Mouse (Mus musculus): ENCODE measurements around the gene Exoc2. TPM values are rescaled to one million over a fixed set of nuclear protein-coding genes. Genes with fewer than 3 reads are reported as not detected.

Gene Exoc2
- polyA plus RNA-seq, 1 experiment from 2014 or later = 36.0 TPM

GRCm38 (mm10) chr13:30841843-30842242, 132.1 kb downstream of the Exoc2 start:
- ATAC-seq (ENCODE audit: insufficient number of reproducible peaks, insufficient read depth, low FRiP score, low read depth) = no peak
- H3K4me2 ChIP-seq (replicated peaks; ENCODE audit: low read depth, low read length) = no peak overlapping the region
- 72% methylated on average over 2 of the region's 2 CpGs for WGBS
- no peak overlapping the region for H3K9ac ChIP-seq (replicated peaks; ENCODE audit: low read depth, low read length)
- no peak overlapping the region for H3K4me3 ChIP-seq (ENCODE audit: low read depth, low read length)
- H3K27ac ChIP-seq (ENCODE audit: low read length) = no peak overlapping the region
- no peaks in the 10 kb centered on the region for H3K27me3 ChIP-seq (ENCODE audit: control insufficient read depth, insufficient read depth, low read length)
- H3K9me3 ChIP-seq (ENCODE audit: control insufficient read depth, low read depth, low read length) = no peaks in the 10 kb centered on the region
- no peaks in the 10 kb centered on the region; the same call in 1 of the 2 replicates for H3K36me3 ChIP-seq (ENCODE audit: control insufficient read depth, insufficient read depth, low read length)
- no peaks in the 10 kb centered on the region for H3K4me1 ChIP-seq (ENCODE audit: control insufficient read depth, insufficient read depth, low read length)

GRCm38 (mm10) chr13:30841306-30841705, 132.6 kb downstream of the Exoc2 start:
- no peaks in the 10 kb centered on the region for H3K9me3 ChIP-seq (ENCODE audit: control insufficient read depth, low read depth, low read length)
- no peak for ATAC-seq (ENCODE audit: insufficient number of reproducible peaks, insufficient read depth, low FRiP score, low read depth)
- H3K27ac ChIP-seq (ENCODE audit: low read length) = no peak overlapping the region
- H3K4me1 ChIP-seq (ENCODE audit: control insufficient read depth, insufficient read depth, low read length) = no peaks in the 10 kb centered on the region
- no peak overlapping the region for H3K9ac ChIP-seq (replicated peaks; ENCODE audit: low read depth, low read length)
- H3K4me2 ChIP-seq (replicated peaks; ENCODE audit: low read depth, low read length) = no peak overlapping the region
- no peaks in the 10 kb centered on the region for H3K27me3 ChIP-seq (ENCODE audit: control insufficient read depth, insufficient read depth, low read length)
- H3K4me3 ChIP-seq (ENCODE audit: low read depth, low read length) = no peak overlapping the region
- no peaks in the 10 kb centered on the region; the same call in 1 of the 2 replicates for H3K36me3 ChIP-seq (ENCODE audit: control insufficient read depth, insufficient read depth, low read length)
- 52% methylated on average over 4 of the region's 4 CpGs for WGBS

GRCm38 (mm10) chr13:30840700-30841099, 133.2 kb downstream of the Exoc2 start:
- WGBS = 91% methylated on average over 3 of the region's 3 CpGs
- no peaks in the 10 kb centered on the region for H3K9me3 ChIP-seq (ENCODE audit: control insufficient read depth, low read depth, low read length)
- H3K4me1 ChIP-seq (ENCODE audit: control insufficient read depth, insufficient read depth, low read length) = no peaks in the 10 kb centered on the region
- no peak for ATAC-seq (ENCODE audit: insufficient number of reproducible peaks, insufficient read depth, low FRiP score, low read depth)
- no peak overlapping the region for H3K9ac ChIP-seq (replicated peaks; ENCODE audit: low read depth, low read length)
- no peak overlapping the region for H3K4me3 ChIP-seq (ENCODE audit: low read depth, low read length)
- no peak overlapping the region for H3K4me2 ChIP-seq (replicated peaks; ENCODE audit: low read depth, low read length)
- no peak overlapping the region for H3K27ac ChIP-seq (ENCODE audit: low read length)
- H3K27me3 ChIP-seq (ENCODE audit: control insufficient read depth, insufficient read depth, low read length) = no peaks in the 10 kb centered on the region
- H3K36me3 ChIP-seq (ENCODE audit: control insufficient read depth, insufficient read depth, low read length) = no peaks in the 10 kb centered on the region; the same call in 1 of the 2 replicates

GRCm38 (mm10) chr13:30836342-30836741, 137.6 kb downstream of the Exoc2 start:
- H3K9ac ChIP-seq (replicated peaks; ENCODE audit: low read depth, low read length) = no peak overlapping the region
- H3K27ac ChIP-seq (ENCODE audit: low read length) = no peak overlapping the region
- no peaks in the 10 kb centered on the region for H3K36me3 ChIP-seq (ENCODE audit: control insufficient read depth, insufficient read depth, low read length)
- H3K4me1 ChIP-seq (ENCODE audit: control insufficient read depth, insufficient read depth, low read length) = no peaks in the 10 kb centered on the region
- no peak overlapping the region for H3K4me2 ChIP-seq (replicated peaks; ENCODE audit: low read depth, low read length)
- ATAC-seq (ENCODE audit: insufficient number of reproducible peaks, insufficient read depth, low FRiP score, low read depth) = no peak
- no peaks in the 10 kb centered on the region for H3K27me3 ChIP-seq (ENCODE audit: control insufficient read depth, insufficient read depth, low read length)
- H3K9me3 ChIP-seq (ENCODE audit: control insufficient read depth, low read depth, low read length) = no peaks in the 10 kb centered on the region
- WGBS = 75% methylated on average over 1 of the region's 1 CpGs
- H3K4me3 ChIP-seq (ENCODE audit: low read depth, low read length) = no peak overlapping the region

GRCm38 (mm10) chr13:30834859-30835258, 139.0 kb downstream of the Exoc2 start:
- Histone ChIP-seq H3K4me1 (ENCODE audit: control insufficient read depth, insufficient read depth, low read length) (no peaks in the 10 kb centered on the region), H3K36me3 (ENCODE audit: control insufficient read depth, insufficient read depth, low read length) (no peaks in the 10 kb centered on the region), H3K9ac (replicated peaks; ENCODE audit: low read depth, low read length) (no peak overlapping the region), H3K27me3 (ENCODE audit: control insufficient read depth, insufficient read depth, low read length) (no peaks in the 10 kb centered on the region), H3K27ac (ENCODE audit: low read length) (no peak overlapping the region), H3K4me3 (ENCODE audit: low read depth, low read length) (no peak overlapping the region), H3K4me2 (replicated peaks; ENCODE audit: low read depth, low read length) (no peak overlapping the region), H3K9me3 (ENCODE audit: control insufficient read depth, low read depth, low read length) (no peaks in the 10 kb centered on the region)
- no peak for ATAC-seq (ENCODE audit: insufficient number of reproducible peaks, insufficient read depth, low FRiP score, low read depth)
- 87% methylated on average over 9 of the region's 9 CpGs for WGBS

DNA sequence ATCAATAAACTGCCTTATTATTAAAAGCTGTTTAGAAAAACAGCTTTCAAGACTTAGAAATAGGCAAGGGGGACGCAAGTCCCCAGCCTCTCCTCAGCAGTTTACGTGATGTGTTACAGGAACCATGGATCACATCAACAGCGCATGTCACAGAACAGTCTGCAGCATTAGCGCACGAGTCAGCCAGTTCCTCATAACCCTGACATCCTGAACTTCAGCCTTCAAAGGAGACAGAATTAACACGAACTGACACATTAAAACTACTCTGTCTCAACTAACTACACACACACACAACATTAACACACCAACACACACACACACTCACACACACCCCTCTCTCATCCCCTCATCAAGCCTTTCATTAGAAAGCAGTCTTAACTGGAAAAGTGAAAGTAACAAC, 139.5 kb downstream of the Exoc2 start:
- no peak overlapping the region for H3K4me3 ChIP-seq (ENCODE audit: low read depth, low read length)
- WGBS = 73% methylated on average over 6 of the region's 6 CpGs
- no peaks in the 10 kb centered on the region for H3K4me1 ChIP-seq (ENCODE audit: control insufficient read depth, insufficient read depth, low read length)
- H3K27me3 ChIP-seq (ENCODE audit: control insufficient read depth, insufficient read depth, low read length) = no peaks in the 10 kb centered on the region
- ATAC-seq (ENCODE audit: insufficient number of reproducible peaks, insufficient read depth, low FRiP score, low read depth) = no peak
- no peaks in the 10 kb centered on the region for H3K36me3 ChIP-seq (ENCODE audit: control insufficient read depth, insufficient read depth, low read length)
- H3K9ac ChIP-seq (replicated peaks; ENCODE audit: low read depth, low read length) = no peak overlapping the region
- H3K27ac ChIP-seq (ENCODE audit: low read length) = no peak overlapping the region
- H3K4me2 ChIP-seq (replicated peaks; ENCODE audit: low read depth, low read length) = no peak overlapping the region
- no peaks in the 10 kb centered on the region for H3K9me3 ChIP-seq (ENCODE audit: control insufficient read depth, low read depth, low read length)

DNA sequence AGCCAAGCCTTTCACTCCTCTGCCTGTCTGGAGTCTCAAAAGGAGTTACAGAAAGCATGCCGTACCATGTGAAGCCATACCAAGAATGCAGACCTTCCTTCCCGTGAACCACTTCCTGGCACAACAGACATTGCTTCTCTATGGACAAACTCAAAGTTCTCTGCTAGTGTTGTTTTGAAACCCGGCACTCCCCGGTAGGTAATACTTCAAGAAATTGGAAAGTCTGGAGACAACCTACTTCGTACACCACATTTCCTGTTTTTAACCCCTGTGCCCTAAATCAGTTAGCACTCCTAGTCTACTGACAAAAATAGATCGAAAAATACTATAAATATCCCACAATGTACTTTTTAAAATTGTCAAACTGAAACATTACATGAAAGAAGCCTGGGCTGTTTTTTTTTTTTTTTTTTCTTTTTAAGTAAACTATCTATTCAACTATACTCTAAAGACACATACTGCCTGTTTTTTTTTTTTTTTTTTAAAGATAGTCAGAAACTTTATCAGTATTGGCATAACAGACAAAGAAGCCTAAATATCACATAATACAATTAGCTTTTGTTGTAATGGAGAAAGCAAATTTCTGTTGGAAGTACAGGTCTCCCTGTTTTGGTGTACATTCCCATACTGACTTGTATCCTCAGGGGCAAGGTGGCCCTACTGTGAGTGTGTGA, 140.3 kb downstream of the Exoc2 start:
- WGBS = 67% methylated on average over 6 of the region's 6 CpGs
- H3K4me3 ChIP-seq (ENCODE audit: low read depth, low read length) = no peak overlapping the region
- ATAC-seq (ENCODE audit: insufficient number of reproducible peaks, insufficient read depth, low FRiP score, low read depth) = no peak

GRCm38 (mm10) chr13:30831369-30831768, 142.5 kb downstream of the Exoc2 start:
- Histone ChIP-seq H3K9ac (replicated peaks; ENCODE audit: low read depth, low read length) (no peak overlapping the region), H3K4me2 (replicated peaks; ENCODE audit: low read depth, low read length) (no peak overlapping the region), H3K9me3 (ENCODE audit: control insufficient read depth, low read depth, low read length) (no peaks in the 10 kb centered on the region), H3K27ac (ENCODE audit: low read length) (no peak overlapping the region), H3K36me3 (ENCODE audit: control insufficient read depth, insufficient read depth, low read length) (no peaks in the 10 kb centered on the region), H3K4me3 (ENCODE audit: low read depth, low read length) (no peak overlapping the region), H3K4me1 (ENCODE audit: control insufficient read depth, insufficient read depth, low read length) (no peaks in the 10 kb centered on the region), H3K27me3 (ENCODE audit: control insufficient read depth, insufficient read depth, low read length) (no peaks in the 10 kb centered on the region)
- 80% methylated on average over 6 of the region's 6 CpGs for WGBS
- ATAC-seq (ENCODE audit: insufficient number of reproducible peaks, insufficient read depth, low FRiP score, low read depth) = no peak

More for the DNA sequence above, 140.3 kb downstream of the Exoc2 start:
- Histone ChIP-seq H3K9me3 (ENCODE audit: control insufficient read depth, low read depth, low read length) (no peaks in the 10 kb centered on the region), H3K9ac (replicated peaks; ENCODE audit: low read depth, low read length) (no peak overlapping the region), H3K36me3 (ENCODE audit: control insufficient read depth, insufficient read depth, low read length) (no peaks in the 10 kb centered on the region), H3K4me1 (ENCODE audit: control insufficient read depth, insufficient read depth, low read length) (no peaks in the 10 kb centered on the region), H3K27ac (ENCODE audit: low read length) (no peak overlapping the region), H3K4me2 (replicated peaks; ENCODE audit: low read depth, low read length) (no peak overlapping the region), H3K27me3 (ENCODE audit: control insufficient read depth, insufficient read depth, low read length) (no peaks in the 10 kb centered on the region)

DNA sequence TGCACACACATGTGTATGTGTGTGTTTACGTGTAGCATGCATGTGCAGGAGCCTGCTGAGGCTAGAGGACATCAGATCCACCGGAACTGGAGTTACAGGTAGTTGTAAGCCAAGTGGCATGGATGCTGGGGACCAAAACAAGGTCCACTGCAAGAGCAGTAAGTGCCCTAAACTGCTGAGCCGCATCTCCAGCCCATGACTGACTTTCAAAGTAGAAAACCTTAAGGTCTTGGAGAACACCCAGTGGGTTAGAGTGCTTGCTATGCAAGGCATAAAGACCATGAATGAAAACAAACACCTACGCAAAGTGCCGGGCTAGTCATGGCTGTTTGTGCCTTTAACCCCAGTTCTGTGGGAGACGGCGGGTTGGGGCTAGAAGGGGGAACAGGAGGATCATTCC, 147.4 kb downstream of the Exoc2 start:
- no peak for ATAC-seq (ENCODE audit: insufficient number of reproducible peaks, insufficient read depth, low FRiP score, low read depth)
- Histone ChIP-seq H3K27ac (ENCODE audit: low read length) (no peak overlapping the region), H3K36me3 (ENCODE audit: control insufficient read depth, insufficient read depth, low read length) (no peaks in the 10 kb centered on the region), H3K4me1 (ENCODE audit: control insufficient read depth, insufficient read depth, low read length) (no peaks in the 10 kb centered on the region), H3K4me3 (ENCODE audit: low read depth, low read length) (no peak overlapping the region), H3K27me3 (ENCODE audit: control insufficient read depth, insufficient read depth, low read length) (no peaks in the 10 kb centered on the region), H3K9me3 (ENCODE audit: control insufficient read depth, low read depth, low read length) (no peaks in the 10 kb centered on the region), H3K4me2 (replicated peaks; ENCODE audit: low read depth, low read length) (no peak overlapping the region), H3K9ac (replicated peaks; ENCODE audit: low read depth, low read length) (no peak overlapping the region)
- 95% methylated on average over 7 of the region's 7 CpGs for WGBS

Measured in stomach, embryonic 14.5 days (tissue).